Mouse (Mus musculus) stomach, postnatal 0 days (tissue): ENCODE results near the gene I830077J02Rik. TPM values are rescaled to one million over a fixed set of nuclear protein-coding genes. Genes with fewer than 3 reads are reported as not detected.
A peak's percentile ranks its signal among the peaks of the same experiment; 100 is the strongest.

Source experiments
- ATAC-seq: fragments of 200-750 bp; cut with Nextera tagmentation; 2 replicates; pipeline ENCODE4 v1.8.0; 2017; ENCODE audit not compliant: low FRiP score, low TSS enrichment
- DNase-seq: peaks from one replicate; pipeline ENCODE4 v3.0.0-alpha.2; 2016; ENCODE audit warnings: low spot score
- H3K27ac ChIP-seq: fragments of 300-500 bp; sonication (generic); replicated peaks from 2 replicates; pipeline ENCODE4 v1.5.1; 2014; ENCODE audit warnings: mild to moderate bottlenecking, control low read depth
- H3K27me3 ChIP-seq: fragments of 300-500 bp; sonication (generic); 2 replicates; pipeline ENCODE4 v1.6.1; 2014; ENCODE audit warnings: low read length; ENCODE audit not compliant: control insufficient read depth, insufficient read depth
- H3K36me3 ChIP-seq: fragments of 300-500 bp; sonication (generic); 2 replicates; pipeline ENCODE4 v1.6.1; 2014; ENCODE audit warnings: low read length, mixed read lengths; ENCODE audit not compliant: control insufficient read depth, insufficient read depth
- H3K4me1 ChIP-seq: fragments of 300-500 bp; sonication (generic); replicated peaks from 2 replicates; pipeline ENCODE4 v1.6.1; 2014; ENCODE audit warnings: antibody characterized with exemption; ENCODE audit not compliant: control insufficient read depth, insufficient read depth
- H3K4me2 ChIP-seq: fragments of 300-500 bp; sonication (generic); replicated peaks from 2 replicates; pipeline ENCODE4 v1.6.1; 2014; ENCODE audit warnings: low read depth, mild to moderate bottlenecking, control low read depth, moderate library complexity
- H3K4me3 ChIP-seq: fragments of 300-500 bp; sonication (generic); 2 replicates; pipeline ENCODE4 v1.5.1; 2014; ENCODE audit warnings: low read depth, low read length, control low read depth
- H3K9ac ChIP-seq: fragments of 300-500 bp; sonication (generic); 2 replicates; pipeline ENCODE4 v1.6.1; 2014; ENCODE audit warnings: mild to moderate bottlenecking, low read length, control low read depth, mixed read lengths
- H3K9me3 ChIP-seq: fragments of 300-500 bp; sonication (generic); 2 replicates; pipeline ENCODE4 v1.6.1; 2016; ENCODE audit warnings: low read length; ENCODE audit not compliant: control insufficient read depth
- CTCF ChIP-seq: IDR thresholded peaks from 2 replicates; pipeline ENCODE4 v1.5.1; 2016; ENCODE audit warnings: antibody characterized with exemption, low read depth, mild to moderate bottlenecking, moderate library complexity
- EP300 ChIP-seq: optimal IDR thresholded peaks from 2 replicates; pipeline ENCODE3; 2016; ENCODE audit warnings: antibody characterized with exemption
- WGBS: fragments of 180-500 bp; shearing (Covaris S2); extraction: QIAGEN DNeasy Blood & Tissue Kit; methylation state at CpG from one replicate; pipeline ENCODE4 v1.1.7; 2014; 5-methylcytosine and 5-hydroxymethylcytosine counted together
- polyA plus RNA-seq: library from polyadenylated mRNA; unstranded; fragments of >200 nt; fragmentation: Nextera tagmentation; extraction: Ambion mirVana; gene quantifications from 2 replicates; pipeline ENCODE4 v1.2.1, GENCODE M21; 2015

The I830077J02Rik gene
- 0.63 and 1.2 TPM in 2 replicates for polyA plus RNA-seq

DNA sequence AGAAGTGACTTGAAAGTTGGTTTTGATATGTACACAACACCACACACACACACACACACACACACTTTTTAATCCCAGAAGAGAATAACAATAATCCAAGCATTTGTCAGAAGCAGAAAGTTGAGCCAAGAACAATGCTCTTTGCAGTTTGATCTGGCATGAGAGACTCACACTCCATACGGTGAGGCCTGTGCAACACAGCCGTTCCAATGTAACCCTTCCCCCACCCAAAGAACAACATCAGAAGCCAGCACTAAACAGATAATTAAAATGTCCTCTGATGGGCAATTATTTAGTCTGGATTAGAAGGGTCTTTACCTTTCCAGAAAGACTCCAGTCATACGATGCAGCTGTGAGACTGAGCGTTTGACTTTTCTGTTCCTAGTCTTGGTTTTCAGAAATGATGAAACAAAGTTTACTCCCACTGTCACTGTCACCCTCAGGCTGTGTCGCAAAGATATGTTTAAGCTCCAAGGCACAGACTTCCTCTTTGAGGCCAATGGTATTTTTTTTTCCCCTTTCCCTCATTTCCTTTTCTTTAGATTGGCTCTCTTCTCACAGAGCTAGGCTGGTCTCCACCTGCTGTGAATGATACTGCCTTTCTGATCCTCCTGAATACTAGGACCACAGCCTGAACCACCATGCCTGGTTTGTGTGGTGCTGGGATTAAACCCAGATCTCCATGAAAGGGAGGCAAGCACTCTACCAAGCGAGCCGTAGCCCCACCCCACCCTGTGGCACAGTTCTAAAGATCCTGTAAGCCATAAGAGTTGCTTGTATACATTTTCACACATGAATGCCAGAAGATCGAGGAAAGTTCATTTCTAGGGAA, at the start of gene I830077J02Rik:
Gene I830077J02Rik, minus strand, starts transcription at position 425 of the 832 bp plus-strand sequence.
- no peak for ATAC-seq
- no peak within 1 kb of the TSS for H3K4me3 ChIP-seq
- WGBS: 81% methylated on average over 8 of the region's 8 CpGs
- no peaks in the 10 kb centered on the region for H3K9me3 ChIP-seq
- H3K36me3 ChIP-seq: no peaks in the 10 kb centered on the region
- H3K9ac ChIP-seq: no peak within 1 kb of the TSS
- H3K4me1 ChIP-seq: no peaks in the 10 kb centered on the region
- H3K4me2 ChIP-seq: no peak within 1 kb of the TSS
- DNase-seq: no peak
- TF ChIP-seq EP300 (no peak), CTCF (no peak)
- H3K27ac ChIP-seq: no peak within 1 kb of the TSS
- no peaks in the 10 kb centered on the region for H3K27me3 ChIP-seq

DNA sequence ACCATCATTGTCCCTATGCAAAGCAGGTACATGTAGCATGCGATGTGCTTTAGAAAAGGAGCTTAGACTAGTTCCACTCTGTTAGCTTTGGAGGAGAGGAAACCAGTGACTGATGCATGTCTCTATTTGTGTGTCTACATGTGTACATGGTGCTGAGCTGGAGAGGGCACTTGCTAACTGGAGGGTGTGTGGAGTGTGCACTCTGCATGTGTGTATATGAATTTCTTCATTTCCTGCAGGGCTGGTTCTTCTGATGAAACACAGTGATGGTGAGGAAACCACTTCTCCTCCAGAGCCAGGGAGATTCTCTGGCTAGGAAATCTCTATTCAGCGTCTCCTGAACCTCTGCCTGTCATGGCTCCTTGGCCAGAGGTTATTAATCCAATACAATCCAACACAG, 41.7 kb upstream of the I830077J02Rik start:
- Histone ChIP-seq H3K9me3 (no peaks in the 10 kb centered on the region), H3K4me1 (no peaks in the 10 kb centered on the region), H3K36me3 (0 out of 2 replicates have a peak, but pooled peaks cover under 1% of the 10 kb centered on the region), H3K4me2 (no peak overlapping the region), H3K27ac (no peak overlapping the region), H3K9ac (no peak overlapping the region), H3K4me3 (no peak overlapping the region), H3K27me3 (no peaks in the 10 kb centered on the region)
- DNase-seq: no peak
- ATAC-seq: no peak
- TF ChIP-seq CTCF: no peak
- TF ChIP-seq EP300: no peak
- 79% methylated on average over 2 of the region's 2 CpGs for WGBS

DNA sequence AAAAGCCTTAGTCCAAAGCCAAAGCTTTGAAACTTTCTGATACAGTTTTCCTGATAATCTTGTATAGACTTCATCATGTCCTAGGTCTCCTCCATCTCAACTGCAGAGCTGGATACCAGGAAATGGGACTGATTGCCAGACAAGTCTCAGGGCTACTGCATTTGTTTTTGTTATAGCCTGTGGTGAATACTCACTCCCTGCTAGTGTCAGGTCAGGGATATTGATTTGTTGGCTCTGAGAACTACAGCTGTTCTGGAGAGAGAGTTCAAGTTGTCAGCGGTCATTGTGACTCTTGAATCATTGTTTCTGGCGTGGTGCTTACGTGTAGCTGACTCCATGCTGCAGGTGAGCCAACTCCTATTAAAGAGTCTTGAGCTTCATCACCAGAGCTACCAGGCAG, 40.9 kb upstream of the I830077J02Rik start, which contains the start of gene Ovgp1:
Gene Ovgp1, plus strand, starts transcription at position 301 of the 400 bp plus-strand sequence.
- no peak within 1 kb of the TSS for H3K4me2 ChIP-seq
- H3K9me3 ChIP-seq: no peaks in the 10 kb centered on the region
- H3K4me3 ChIP-seq: no peak within 1 kb of the TSS
- H3K27ac ChIP-seq: no peak within 1 kb of the TSS
- 66% methylated on average over 3 of the region's 3 CpGs for WGBS
- peaks cover 4% of the 10 kb centered on the region; the same call in 1 of the 2 replicates for H3K36me3 ChIP-seq
- no peak for TF ChIP-seq CTCF
- H3K9ac ChIP-seq: no peak within 1 kb of the TSS
- DNase-seq (no peak), ATAC-seq (no peak)
- H3K27me3 ChIP-seq: no peaks in the 10 kb centered on the region
- H3K4me1 ChIP-seq: no peaks in the 10 kb centered on the region

DNA sequence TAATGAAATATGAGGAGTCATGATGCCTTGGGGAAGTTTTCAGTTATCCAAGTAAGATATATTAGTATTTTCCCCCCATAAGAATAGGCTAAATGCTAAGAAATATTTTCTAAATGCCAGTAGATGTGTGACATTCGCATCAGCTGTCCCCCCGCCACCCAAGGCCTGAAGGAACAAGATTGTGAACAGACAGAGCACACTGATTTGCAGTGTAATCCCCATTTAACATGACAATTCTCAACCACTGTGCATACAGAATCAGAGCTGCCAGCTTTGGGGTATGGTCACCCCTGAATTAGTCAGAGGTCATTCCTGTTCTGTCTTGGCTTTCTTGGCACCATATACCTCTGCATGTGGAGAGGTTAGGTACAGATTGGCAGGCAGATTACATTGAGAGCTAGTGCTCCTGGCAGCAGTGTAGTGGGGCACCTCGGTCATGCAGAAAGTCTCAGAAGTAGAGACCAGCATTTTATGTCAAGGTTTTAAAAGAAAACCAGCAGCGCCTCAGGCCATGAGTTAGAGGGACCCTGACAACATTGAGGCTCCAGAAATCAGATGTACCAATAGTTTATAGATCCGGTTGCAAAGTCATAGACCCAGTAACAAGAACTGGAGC, 39.5 kb upstream of the I830077J02Rik start:
- Histone ChIP-seq H3K27ac (no peak overlapping the region), H3K9me3 (no peaks in the 10 kb centered on the region), H3K4me3 (no peak overlapping the region), H3K9ac (no peak overlapping the region), H3K4me2 (no peak overlapping the region), H3K27me3 (no peaks in the 10 kb centered on the region), H3K4me1 (no peaks in the 10 kb centered on the region), H3K36me3 (peaks cover 15% of the 10 kb centered on the region; the same call in 1 of the 2 replicates)
- DNase-seq: no peak
- 82% methylated on average over 5 of the region's 5 CpGs for WGBS
- no peak for ATAC-seq
- TF ChIP-seq CTCF (no peak), EP300 (no peak)

DNA sequence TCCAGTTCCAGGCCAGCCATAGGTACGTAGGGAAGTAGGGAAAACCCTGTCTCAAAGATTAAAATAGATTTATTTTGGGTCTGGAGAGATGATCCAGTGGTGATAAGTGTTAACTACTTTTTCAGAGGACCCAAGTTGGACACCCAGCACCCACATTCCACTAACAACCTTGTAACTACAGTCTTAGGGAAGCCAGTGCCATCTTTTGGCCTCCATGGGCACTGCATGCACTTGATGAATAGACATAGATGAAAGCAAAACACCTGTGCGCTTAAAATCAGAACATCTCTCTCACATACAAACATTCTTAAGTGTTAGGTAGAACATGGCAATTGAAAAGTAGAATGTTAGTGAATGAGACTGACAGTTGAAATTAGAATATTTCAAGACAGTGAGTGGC, 28.2 kb upstream of the I830077J02Rik start:
- Histone ChIP-seq H3K4me2 (no peak overlapping the region), H3K27ac (no peak overlapping the region), H3K36me3 (peaks cover 9% of the 10 kb centered on the region), H3K4me3 (no peak overlapping the region), H3K4me1 (peaks cover 7% of the 10 kb centered on the region; the same call in 1 of the 2 replicates), H3K9me3 (no peaks in the 10 kb centered on the region), H3K9ac (no peak overlapping the region), H3K27me3 (no peaks in the 10 kb centered on the region)
- ATAC-seq: no peak
- peak; percentile 59 for TF ChIP-seq CTCF
- TF ChIP-seq EP300: no peak
- no peak for DNase-seq
- WGBS: 96% methylated on average over 2 of the region's 2 CpGs

DNA sequence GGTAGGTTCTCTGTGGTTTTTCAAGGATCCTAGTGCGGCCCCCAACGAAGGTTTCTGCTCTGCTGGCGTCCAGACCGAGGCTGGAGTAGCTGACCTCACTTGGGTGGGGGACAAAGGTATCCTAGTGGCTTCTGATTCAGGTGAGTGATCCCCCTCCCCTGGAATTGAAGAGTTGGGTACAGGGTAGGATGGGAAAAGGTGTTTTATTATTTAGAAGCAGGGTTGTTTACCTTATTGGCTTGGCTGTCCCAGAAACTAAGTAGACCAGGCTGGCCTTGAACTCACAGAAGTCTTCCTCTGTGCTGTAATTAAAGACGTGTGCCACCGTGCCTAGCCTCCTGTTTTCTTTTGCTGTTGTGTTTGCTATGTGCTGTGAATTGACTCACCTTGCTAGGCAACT, 27.5 kb upstream of the I830077J02Rik start, which contains the start of gene Atp5f1:
Gene Atp5f1, minus strand, starts transcription at position 101 of the 400 bp plus-strand sequence.
- H3K4me3 ChIP-seq: peak within 1 kb of the TSS; percentile 93
- no peaks in the 10 kb centered on the region for H3K27me3 ChIP-seq
- peak within 1 kb of the TSS; percentile 95 for H3K27ac ChIP-seq
- H3K9me3 ChIP-seq: no peaks in the 10 kb centered on the region
- peaks cover 9% of the 10 kb centered on the region for H3K36me3 ChIP-seq
- DNase-seq: no peak
- 6% methylated on average over 6 of the region's 6 CpGs for WGBS
- no peak for TF ChIP-seq EP300
- no peak for TF ChIP-seq CTCF
- peak within 1 kb of the TSS; percentile 87 for H3K4me2 ChIP-seq
- H3K4me1 ChIP-seq: peaks cover 7% of the 10 kb centered on the region; the same call in 1 of the 2 replicates
- ATAC-seq: no peak
- H3K9ac ChIP-seq: peak within 1 kb of the TSS; percentile 97
